Mouse (Mus musculus) heart, embryonic 11.5 days (tissue): Measurements from ENCODE around the gene Smtnl2. TPM values are rescaled to one million over a fixed set of nuclear protein-coding genes. Genes with fewer than 3 reads are reported as not detected.

Experiments used
- ATAC-seq: fragments of 200-750 bp; cut with Nextera tagmentation; replicated peaks from 2 replicates; pipeline ENCODE4 v1.8.0; 2017; ENCODE audit warnings: moderate library complexity; ENCODE audit not compliant: insufficient number of reproducible peaks, low FRiP score, low TSS enrichment
- H3K27ac ChIP-seq: fragments of 300-500 bp; sonication (generic); 2 replicates; pipeline ENCODE4 v1.5.1; 2014; ENCODE audit warnings: mild to moderate bottlenecking, low read depth, low read length
- H3K27me3 ChIP-seq: fragments of 300-500 bp; sonication (generic); 2 replicates; pipeline ENCODE4 v1.6.1; 2014; ENCODE audit warnings: mild to moderate bottlenecking, low read length, mixed read lengths; ENCODE audit not compliant: control insufficient read depth, insufficient read depth
- H3K36me3 ChIP-seq: fragments of 300-500 bp; sonication (generic); 2 replicates; pipeline ENCODE4 v1.6.1; 2014; ENCODE audit warnings: mild to moderate bottlenecking, low read length, moderate library complexity, mixed read lengths; ENCODE audit not compliant: control insufficient read depth, insufficient read depth
- H3K4me1 ChIP-seq: fragments of 300-500 bp; sonication (generic); 2 replicates; pipeline ENCODE4 v1.6.1; 2014; ENCODE audit warnings: low read length; ENCODE audit not compliant: control insufficient read depth, insufficient read depth
- H3K4me2 ChIP-seq: fragments of 300-500 bp; sonication (generic); 2 replicates; pipeline ENCODE4 v1.6.1; 2014; ENCODE audit warnings: mild to moderate bottlenecking, moderate library complexity
- H3K4me3 ChIP-seq: fragments of 300-500 bp; sonication (generic); 2 replicates; pipeline ENCODE4 v1.5.1; 2014; ENCODE audit warnings: low read depth, low read length
- H3K9ac ChIP-seq: fragments of 300-500 bp; sonication (generic); 2 replicates; pipeline ENCODE4 v1.6.1; 2014; ENCODE audit warnings: mild to moderate bottlenecking, low read depth, low read length, moderate library complexity
- H3K9me3 ChIP-seq: fragments of 300-500 bp; sonication (generic); replicated peaks from 2 replicates; pipeline ENCODE4 v1.6.1; 2016; ENCODE audit warnings: low read length; ENCODE audit not compliant: control insufficient read depth
- WGBS: fragments of 180-500 bp; shearing (Covaris S2); extraction: QIAGEN DNeasy Blood & Tissue Kit; methylation state at CpG from one replicate; pipeline ENCODE4 v1.1.7; 2014; ENCODE audit not compliant: insufficient replicate concordance; 5-methylcytosine and 5-hydroxymethylcytosine counted together
- polyA plus RNA-seq: library from polyadenylated mRNA; unstranded; fragments of >200 nt; fragmentation: Nextera tagmentation; extraction: Ambion mirVana; gene quantifications from 2 replicates; pipeline ENCODE4 v1.2.1, GENCODE M21; 2014

The Smtnl2 gene
- polyA plus RNA-seq, 1 experiment from 2014 or later = 107 TPM

DNA sequence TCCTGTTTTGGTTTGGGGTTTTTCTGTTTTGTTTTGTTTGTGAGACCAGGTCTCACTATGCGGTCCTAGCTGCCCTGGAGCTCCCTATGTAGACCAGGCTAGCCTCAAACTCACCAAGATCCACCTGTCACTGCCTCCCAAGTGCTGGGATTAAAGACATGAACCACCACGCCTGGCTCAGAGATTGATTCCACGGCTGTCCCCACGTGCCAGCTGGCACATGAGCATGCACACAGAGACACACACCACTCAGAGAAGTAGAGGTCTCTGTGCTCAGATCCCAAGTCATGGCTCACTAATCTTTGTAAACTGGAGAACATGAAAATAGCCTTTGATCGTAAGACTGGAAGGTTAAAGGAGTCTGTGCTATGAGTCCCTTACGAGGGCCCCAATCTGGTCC, 7.5 kb upstream of the Smtnl2 start:
- H3K4me2 ChIP-seq = no peak overlapping the region
- H3K9ac ChIP-seq = no peak overlapping the region
- ATAC-seq = no peak
- H3K36me3 ChIP-seq = no peaks in the 10 kb centered on the region
- 92% methylated on average over 6 of the region's 6 CpGs for WGBS
- H3K27ac ChIP-seq = no peak overlapping the region
- no peaks in the 10 kb centered on the region for H3K27me3 ChIP-seq
- H3K4me1 ChIP-seq = peaks cover 42% of the 10 kb centered on the region
- no peaks in the 10 kb centered on the region for H3K9me3 ChIP-seq
- H3K4me3 ChIP-seq = no peak overlapping the region

DNA sequence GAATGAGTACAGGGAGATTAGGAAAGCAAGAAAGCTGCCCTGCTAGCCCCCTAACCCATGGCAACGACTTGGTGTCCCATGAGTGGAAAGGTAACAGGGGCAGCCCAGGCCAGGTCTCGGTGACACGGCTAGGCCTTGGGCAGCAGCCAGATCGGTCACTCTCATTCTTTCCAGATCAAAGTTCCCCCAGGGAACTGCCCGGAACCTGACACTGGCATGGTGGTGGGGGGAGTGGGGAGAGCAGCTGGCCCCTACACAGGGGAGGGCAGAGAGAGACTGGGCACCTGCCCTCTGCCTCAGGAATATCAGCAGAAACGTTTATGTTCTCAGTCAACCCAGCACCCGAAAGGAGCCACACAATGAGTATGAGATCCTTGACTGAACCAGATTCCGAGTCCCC, 6.7 kb upstream of the Smtnl2 start:
- Histone ChIP-seq H3K4me3 (no peak overlapping the region), H3K36me3 (no peaks in the 10 kb centered on the region), H3K4me1 (peaks cover 49% of the 10 kb centered on the region), H3K9me3 (no peaks in the 10 kb centered on the region), H3K27me3 (no peaks in the 10 kb centered on the region), H3K4me2 (no peak overlapping the region), H3K27ac (0 out of 2 replicates have a peak overlapping the region, but pooled peaks have one; percentile 22), H3K9ac (0 out of 2 replicates have a peak overlapping the region, but pooled peaks have one; percentile 46)
- no peak for ATAC-seq
- WGBS = 45% methylated on average over 8 of the region's 8 CpGs

DNA sequence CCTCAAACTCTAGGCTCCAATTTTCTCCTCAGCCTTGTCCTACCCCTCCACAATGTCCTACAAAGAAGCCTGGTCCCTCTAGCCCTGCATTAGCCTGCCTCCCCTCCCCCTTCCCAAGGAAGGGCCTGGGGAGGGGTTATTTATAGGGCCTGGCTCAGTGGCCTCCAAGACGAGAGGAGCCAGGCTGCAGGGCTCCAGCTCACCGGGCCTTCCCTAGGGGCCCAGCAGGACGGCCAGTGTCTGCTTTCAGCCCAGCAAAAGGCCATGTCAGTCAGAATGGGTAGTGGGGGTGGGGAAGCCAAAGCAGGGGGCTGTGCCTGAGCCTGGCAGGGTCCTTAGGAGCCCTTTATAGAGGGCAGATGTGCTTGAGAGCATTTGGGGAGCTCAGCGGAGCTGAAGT, 5.9 kb upstream of the Smtnl2 start:
- Histone ChIP-seq H3K9me3 (no peaks in the 10 kb centered on the region), H3K27ac (peak overlapping the region; percentile 63), H3K4me1 (peaks cover 57% of the 10 kb centered on the region), H3K4me3 (no peak overlapping the region), H3K4me2 (peak overlapping the region; percentile 32), H3K9ac (peak overlapping the region; percentile 63), H3K27me3 (no peaks in the 10 kb centered on the region), H3K36me3 (no peaks in the 10 kb centered on the region)
- WGBS = 7% methylated on average over 4 of the region's 4 CpGs
- no peak; the same call in 1 of the 2 replicates for ATAC-seq

DNA sequence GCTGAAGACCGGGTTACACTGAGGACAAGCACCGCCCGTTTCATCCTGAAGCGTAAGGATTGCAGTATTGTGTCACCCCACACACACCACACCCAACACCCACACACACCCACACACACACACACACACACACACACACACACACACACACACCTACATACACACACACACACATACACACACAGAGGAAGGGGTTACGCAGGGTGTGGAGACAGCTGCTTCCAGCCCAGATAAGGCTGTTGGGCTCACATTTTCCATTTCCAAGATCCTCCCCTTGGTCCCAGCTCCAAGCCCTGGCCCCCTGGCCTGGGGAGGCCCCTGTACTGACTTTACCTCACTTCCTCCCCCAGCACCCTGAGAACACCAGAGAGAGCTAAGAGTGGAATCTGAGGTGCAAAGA, 5.2 kb upstream of the Smtnl2 start:
- Histone ChIP-seq H3K36me3 (no peaks in the 10 kb centered on the region), H3K4me2 (no peak overlapping the region), H3K27ac (peak overlapping the region; percentile 63), H3K27me3 (no peaks in the 10 kb centered on the region), H3K9me3 (no peaks in the 10 kb centered on the region), H3K9ac (no peak overlapping the region), H3K4me1 (peaks cover 64% of the 10 kb centered on the region), H3K4me3 (no peak overlapping the region)
- 40% methylated on average over 5 of the region's 5 CpGs for WGBS
- peak; percentile 60; the same call in 1 of the 2 replicates for ATAC-seq

DNA sequence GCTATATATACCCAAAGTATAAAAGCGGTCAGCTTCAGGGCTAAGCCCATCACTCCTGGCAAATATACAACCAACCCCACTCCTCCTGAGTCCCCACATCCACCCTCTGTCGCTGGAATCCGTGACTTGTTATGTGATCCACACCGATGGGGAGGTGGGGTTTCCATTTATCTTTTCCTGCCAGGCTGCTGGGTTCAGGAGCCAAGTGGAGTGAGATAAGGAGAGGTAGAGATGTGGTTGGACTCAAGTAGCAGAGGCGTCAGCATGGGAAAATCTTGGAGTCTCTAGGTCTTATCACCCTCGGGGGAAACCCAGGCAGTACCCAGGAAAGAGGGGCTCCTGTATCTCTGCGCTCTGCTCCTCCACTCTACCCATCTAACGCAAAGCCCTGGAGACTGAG, 3.6 kb upstream of the Smtnl2 start:
- Histone ChIP-seq H3K4me3 (no peak overlapping the region), H3K27ac (peak overlapping the region; percentile 57; the same call in 1 of the 2 replicates), H3K9me3 (no peaks in the 10 kb centered on the region), H3K9ac (no peak overlapping the region), H3K4me2 (peak overlapping the region; percentile 22; the same call in 1 of the 2 replicates), H3K27me3 (no peaks in the 10 kb centered on the region), H3K4me1 (peaks cover 65% of the 10 kb centered on the region), H3K36me3 (no peaks in the 10 kb centered on the region)
- 21% methylated on average over 8 of the region's 8 CpGs for WGBS
- no peak for ATAC-seq

DNA sequence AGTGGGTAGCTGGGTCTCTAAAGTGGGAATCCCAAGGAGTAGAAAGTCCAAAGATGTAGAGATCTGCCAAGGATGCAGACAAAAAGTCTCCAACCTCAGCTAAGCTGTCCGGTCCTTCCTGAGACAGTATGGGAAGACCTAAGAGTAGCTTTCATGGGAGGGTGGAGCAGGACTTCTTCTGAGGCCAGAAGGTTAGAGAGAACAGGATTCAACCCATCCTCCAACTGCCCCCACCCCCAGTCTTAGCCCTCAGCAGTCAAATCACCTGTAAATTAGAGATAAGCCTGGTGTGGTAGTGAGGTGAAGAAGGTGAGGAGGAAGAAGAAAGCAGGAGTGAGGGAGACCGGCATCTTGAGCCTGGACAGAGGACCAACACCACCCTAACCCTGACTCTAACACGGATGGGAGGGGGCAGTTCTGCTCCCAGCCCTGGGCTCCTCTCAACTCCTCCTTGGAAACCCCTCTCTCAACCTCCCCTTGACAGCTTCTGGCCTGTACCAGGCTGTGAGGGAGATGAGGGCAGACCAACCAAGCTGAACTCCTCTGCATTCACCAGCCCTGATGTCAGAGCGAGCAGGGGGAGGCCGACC, 2.2 kb upstream of the Smtnl2 start:
- no peak overlapping the region for H3K4me3 ChIP-seq
- no peaks in the 10 kb centered on the region for H3K27me3 ChIP-seq
- no peak overlapping the region for H3K4me2 ChIP-seq
- H3K9ac ChIP-seq = no peak overlapping the region
- peaks cover 73% of the 10 kb centered on the region for H3K4me1 ChIP-seq
- 54% methylated on average over 5 of the region's 5 CpGs for WGBS
- no peak for ATAC-seq
- no peaks in the 10 kb centered on the region for H3K9me3 ChIP-seq
- H3K27ac ChIP-seq = peak overlapping the region; percentile 62
- H3K36me3 ChIP-seq = no peaks in the 10 kb centered on the region

DNA sequence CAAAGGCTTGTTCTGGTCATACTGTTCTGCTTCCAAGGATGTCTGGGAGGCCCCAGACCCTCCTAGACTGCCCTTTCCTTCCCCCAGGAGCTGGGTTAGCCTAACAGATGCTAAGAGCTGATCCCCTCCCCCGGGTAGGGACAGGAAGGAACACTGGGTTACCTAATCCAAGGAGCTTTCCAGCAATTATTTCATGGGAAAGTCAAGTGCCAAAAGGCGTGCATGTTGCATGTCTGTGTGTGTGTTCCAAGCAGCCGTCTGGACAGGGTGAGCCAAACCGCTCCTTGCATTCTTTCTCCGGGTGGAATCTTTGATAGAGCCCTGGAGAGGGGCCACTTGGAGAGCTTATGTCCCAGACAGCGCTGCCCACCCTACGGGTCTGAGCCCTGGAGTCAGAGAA, 1.5 kb upstream of the Smtnl2 start:
- H3K9ac ChIP-seq = peak overlapping the region; percentile 35; the same call in 1 of the 2 replicates
- H3K9me3 ChIP-seq = no peaks in the 10 kb centered on the region
- ATAC-seq = no peak
- peaks cover 75% of the 10 kb centered on the region for H3K4me1 ChIP-seq
- WGBS = 35% methylated on average over 7 of the region's 7 CpGs
- peak overlapping the region; percentile 62 for H3K27ac ChIP-seq
- no peak overlapping the region for H3K4me2 ChIP-seq
- no peak overlapping the region for H3K4me3 ChIP-seq
- no peaks in the 10 kb centered on the region for H3K27me3 ChIP-seq
- no peaks in the 10 kb centered on the region for H3K36me3 ChIP-seq

DNA sequence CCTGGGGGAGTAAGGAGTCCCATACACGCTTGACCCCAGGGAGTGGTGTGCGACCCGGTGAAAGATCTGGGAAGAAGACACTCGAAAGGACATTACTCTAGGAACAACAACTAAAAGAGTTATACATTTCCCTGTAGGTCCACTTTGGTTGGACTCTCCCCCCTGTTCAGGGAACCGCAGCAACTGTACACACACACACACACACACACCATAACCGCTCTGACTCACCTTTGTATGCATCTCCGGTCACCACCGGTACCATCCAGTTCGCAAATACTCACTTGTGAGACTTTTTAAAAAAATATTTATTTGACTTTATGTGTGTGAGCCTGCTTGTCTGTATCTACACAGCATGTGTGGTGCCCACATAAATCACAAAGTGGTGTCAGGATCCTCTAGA, 432 bp upstream of the Smtnl2 start:
- Histone ChIP-seq H3K4me3 (peak overlapping the region; percentile 97), H3K36me3 (no peaks in the 10 kb centered on the region), H3K4me2 (peak overlapping the region; percentile 91), H3K9ac (peak overlapping the region; percentile 53), H3K27me3 (no peaks in the 10 kb centered on the region), H3K4me1 (peaks cover 72% of the 10 kb centered on the region), H3K27ac (no peak overlapping the region), H3K9me3 (no peaks in the 10 kb centered on the region)
- ATAC-seq = no peak
- WGBS = 26% methylated on average over 9 of the region's 9 CpGs

DNA sequence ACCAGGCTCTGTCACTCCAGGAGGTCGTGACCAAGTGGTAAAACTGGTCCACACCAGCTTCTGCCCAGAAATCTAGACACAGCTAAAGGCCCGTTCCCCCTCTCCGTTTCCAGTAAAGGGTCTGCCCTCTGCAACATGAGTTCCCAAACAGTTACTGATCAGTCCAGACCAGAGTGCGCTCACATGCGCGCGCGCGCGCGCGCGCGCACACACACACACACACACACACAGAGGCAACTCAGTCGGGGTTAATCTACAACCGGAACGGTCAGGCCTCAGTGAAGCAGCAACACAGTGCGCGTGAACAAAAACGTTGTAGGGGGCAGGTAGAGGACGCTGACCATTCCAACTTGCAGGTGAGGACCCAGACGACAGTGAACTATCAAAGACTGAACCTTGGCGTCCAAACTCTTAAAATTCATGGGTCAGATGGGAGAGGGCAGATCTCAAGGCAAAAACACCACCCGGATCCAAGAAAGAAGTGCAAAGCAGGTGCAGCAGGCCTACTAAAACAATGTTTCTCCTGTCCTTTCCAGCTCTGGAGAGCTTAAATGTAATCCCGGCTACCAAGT, 906 bp downstream of the Smtnl2 start:
- WGBS = under 1% methylated on average over 25 of the region's 25 CpGs
- peak overlapping the region; percentile 91 for H3K9ac ChIP-seq
- no peaks in the 10 kb centered on the region for H3K27me3 ChIP-seq
- peak overlapping the region; percentile 94 for H3K27ac ChIP-seq
- peak overlapping the region; percentile 97 for H3K4me3 ChIP-seq
- H3K4me2 ChIP-seq = peak overlapping the region; percentile 91
- H3K36me3 ChIP-seq = no peaks in the 10 kb centered on the region
- H3K9me3 ChIP-seq = no peaks in the 10 kb centered on the region
- no peak for ATAC-seq
- peaks cover 76% of the 10 kb centered on the region for H3K4me1 ChIP-seq
